Mouse (Mus musculus): Measurements from ENCODE around the gene Ano2.

Gene Ano2

GRCm38 (mm10) chr6:125690057-125690703, at the start of gene Ano2:
Gene Ano2 (plus strand): TSS chr6:125690419.
- no peak for DNase-seq (ENCODE audit: low spot score)

GRCm38 (mm10) chr6:125640486-125640885, 49.7 kb upstream of the Ano2 start:
- no peak for DNase-seq (ENCODE audit: low spot score)

DNA sequence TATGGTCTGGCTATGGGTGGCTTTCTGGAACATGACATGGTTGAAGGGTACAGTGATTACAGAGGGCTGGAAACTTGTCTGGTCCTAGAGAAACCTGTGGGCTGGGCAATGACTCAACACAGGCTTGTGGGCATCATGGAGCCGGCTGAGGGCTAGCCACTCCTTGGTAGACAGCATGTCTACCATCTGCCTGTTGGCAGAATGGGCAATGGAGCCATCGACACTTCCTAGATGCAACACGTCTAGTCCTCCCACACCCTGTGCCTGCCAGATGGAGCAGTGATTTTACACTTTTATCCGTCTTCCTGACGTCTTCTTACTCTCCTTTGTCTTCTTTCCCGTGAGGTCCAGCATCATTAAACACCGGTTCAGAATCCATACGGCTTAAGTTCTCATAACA, 49.1 kb upstream of the Ano2 start:
- no peak for DNase-seq (ENCODE audit: low spot score)

DNA sequence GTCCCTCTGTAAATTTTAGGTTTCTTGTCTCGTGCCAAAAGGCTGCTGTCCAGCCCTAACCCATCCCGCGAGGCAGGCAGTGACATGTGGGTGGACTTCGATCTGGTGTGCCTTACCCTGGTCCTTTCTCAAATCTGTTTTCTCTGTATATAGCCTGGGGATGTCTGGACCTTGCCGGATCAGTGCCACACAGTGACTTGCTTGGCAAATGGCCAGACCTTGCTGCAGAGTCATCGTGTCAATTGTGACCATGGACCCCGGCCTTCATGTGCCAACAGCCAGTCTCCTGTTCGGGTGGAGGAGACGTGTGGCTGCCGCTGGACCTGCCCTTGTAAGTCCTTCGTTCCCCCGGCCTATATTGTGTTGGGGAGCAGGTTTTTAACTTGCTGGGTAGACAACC, 41.3 kb upstream of the Ano2 start:
- DNase-seq (ENCODE audit: low spot score) = no peak

- no peak for DNase-seq (ENCODE audit: low spot score)
Measured at GRCm38 (mm10) chr6:125651335-125651734, 38.9 kb upstream of the Ano2 start.

DNA sequence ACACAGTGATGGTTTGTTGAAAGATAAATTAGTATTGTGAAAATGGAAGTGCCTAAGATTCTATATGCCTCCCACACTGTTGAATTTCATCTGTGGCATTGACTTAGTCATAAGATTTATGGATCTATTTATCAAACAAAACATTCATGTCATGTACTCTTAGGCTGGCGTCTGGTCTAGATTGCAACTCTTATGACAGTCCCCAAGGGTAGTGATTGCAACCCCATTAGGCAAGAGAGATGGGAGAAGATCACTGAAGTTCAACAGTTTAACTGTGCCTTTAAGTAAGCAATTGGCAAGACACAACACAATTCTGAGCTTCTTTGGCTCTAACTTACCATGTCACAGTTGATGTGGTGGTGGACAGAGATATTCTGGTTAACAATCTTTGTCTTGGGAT, 36.8 kb upstream of the Ano2 start:
- DNase-seq (ENCODE audit: low spot score) = no peak

- DNase-seq (ENCODE audit: low spot score) = no peak
Measured at GRCm38 (mm10) chr6:125656921-125657320, 33.3 kb upstream of the Ano2 start.

DNA sequence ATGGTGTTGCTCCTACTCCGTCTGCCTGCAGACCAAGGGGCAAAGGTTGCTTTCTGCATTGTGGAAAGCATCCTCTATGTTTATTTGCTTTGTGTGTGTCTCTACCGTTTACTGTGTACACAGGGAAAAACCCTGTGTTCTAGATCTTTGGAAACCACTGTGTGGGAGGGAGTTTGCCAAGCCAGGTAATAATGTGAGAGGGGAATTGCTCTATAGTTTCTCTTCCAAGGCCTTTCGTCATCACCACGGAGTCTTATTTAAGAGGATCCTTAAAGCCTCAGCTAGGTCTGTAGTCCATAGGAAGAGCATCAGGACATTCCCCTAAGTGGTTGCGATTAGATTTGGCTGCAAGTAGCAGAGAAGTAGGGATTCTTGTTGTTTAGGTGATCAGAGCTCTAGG, 32.3 kb upstream of the Ano2 start:
- no peak for DNase-seq (ENCODE audit: low spot score)

- peak; percentile 70 for DNase-seq (ENCODE audit: low spot score)
Measured at GRCm38 (mm10) chr6:125661106-125661877, 28.9 kb upstream of the Ano2 start.

- no peak for DNase-seq (ENCODE audit: low spot score)
Measured at GRCm38 (mm10) chr6:125663906-125664305, 26.3 kb upstream of the Ano2 start.

DNA sequence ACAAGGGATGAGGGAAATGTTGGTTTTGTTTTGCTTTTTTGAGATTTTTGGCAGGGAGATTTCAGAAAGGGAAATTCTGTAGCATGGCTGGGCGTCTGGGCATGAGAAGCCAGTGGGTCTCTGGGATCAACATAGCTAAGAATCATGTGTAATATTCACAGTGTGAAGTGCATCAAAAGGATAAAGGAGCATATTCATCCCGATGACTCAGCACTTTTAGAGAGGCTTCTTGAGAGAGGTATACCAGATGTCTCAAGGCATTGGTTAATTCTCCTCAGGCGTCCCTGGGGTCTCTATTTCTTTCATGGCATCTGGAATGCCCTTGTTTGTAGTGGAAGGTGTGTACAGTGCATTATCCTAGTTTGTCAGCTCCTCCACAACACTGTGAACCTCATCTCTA, 18.4 kb upstream of the Ano2 start:
- DNase-seq (ENCODE audit: low spot score) = no peak

- DNase-seq (ENCODE audit: low spot score) = no peak
Measured at GRCm38 (mm10) chr6:125678492-125678891, 11.7 kb upstream of the Ano2 start.

- no peak for DNase-seq (ENCODE audit: low spot score)
Measured at GRCm38 (mm10) chr6:125680613-125681012, 9.6 kb upstream of the Ano2 start.

DNA sequence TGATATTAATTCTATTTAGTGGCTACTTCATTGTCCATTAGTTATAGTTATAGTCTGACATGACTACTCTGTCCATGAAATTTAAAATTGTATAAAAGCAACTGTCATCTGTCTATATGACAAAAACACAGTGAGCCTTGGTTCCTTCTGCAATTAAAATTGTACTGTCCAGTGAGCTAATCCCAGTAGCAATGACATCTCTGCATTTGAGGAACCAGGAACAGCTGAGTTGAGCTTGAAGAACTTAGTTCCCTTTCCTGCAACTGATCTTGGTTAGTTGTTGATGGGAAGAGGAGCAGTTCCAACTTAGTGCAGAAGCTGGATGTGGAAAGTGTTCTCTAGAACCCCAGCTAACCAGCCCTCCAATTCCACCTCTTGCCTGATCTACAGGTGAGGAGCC, 4.8 kb upstream of the Ano2 start:
- no peak for DNase-seq (ENCODE audit: low spot score)

GRCm38 (mm10) chr6:125687986-125688385, 2.2 kb upstream of the Ano2 start:
- DNase-seq (ENCODE audit: low spot score) = no peak

DNA sequence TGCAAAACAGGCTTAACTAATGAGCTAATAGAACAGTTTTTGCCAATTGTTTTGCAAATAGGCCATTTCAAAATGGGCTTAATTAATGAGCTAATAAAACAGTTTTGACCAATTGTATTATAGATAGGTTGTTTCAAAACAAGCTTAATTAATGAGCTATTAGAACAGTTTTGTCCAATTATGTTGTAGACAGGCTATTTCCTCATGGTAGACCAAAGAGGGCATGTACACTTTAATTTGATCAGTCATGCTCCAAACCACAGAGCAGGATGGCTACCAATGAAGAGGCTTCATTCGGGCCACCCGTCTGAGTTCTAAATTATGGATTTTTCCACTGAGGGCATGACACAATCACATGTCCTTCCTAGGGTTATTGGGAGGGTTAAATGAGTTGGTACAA, 10.9 kb downstream of the Ano2 start:
- no peak for DNase-seq (ENCODE audit: low spot score)

DNA sequence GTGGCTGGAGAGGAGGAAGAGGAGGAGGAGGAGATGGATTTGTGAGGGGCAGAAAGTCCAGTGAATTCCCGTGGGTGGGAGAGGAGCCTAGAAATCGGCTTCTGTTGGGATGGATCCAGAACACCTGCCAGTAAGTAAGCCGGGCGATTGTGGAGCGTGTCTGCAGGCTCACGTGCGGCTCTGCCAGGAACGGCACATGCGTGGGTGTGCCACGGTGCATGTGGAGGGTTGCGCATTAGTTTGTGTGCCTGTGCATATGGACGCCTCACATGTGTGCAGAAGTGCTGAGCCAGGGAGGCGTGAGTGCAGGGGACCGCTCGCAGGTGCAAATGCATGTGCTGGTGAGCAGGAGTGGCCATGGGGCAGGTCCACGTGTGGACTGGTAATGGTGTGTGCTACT, 21.0 kb downstream of the Ano2 start:
- DNase-seq (ENCODE audit: low spot score) = no peak

DNA sequence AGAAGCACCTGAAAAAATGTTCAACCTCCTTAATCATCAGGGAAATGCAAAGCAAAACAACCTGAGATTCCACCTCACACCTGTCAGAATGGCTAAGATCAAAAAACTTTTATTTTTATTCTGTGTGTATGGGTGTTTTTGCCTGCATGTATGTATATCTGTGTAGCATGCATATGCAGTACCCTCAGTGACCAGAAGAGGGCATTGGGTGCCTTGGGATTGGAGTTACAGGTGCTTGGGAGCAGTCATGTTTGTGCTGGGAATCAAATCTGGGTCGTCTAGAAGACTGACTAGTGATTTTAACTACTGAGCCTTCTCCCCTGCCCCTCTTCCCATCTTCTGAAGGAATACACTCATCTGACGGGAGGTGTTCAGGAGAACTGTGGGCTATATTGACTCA, 36.2 kb downstream of the Ano2 start:
- DNase-seq (ENCODE audit: low spot score) = no peak

GRCm38 (mm10) chr6:125727484-125727911, 37.3 kb downstream of the Ano2 start:
- no peak for DNase-seq (ENCODE audit: low spot score)

DNA sequence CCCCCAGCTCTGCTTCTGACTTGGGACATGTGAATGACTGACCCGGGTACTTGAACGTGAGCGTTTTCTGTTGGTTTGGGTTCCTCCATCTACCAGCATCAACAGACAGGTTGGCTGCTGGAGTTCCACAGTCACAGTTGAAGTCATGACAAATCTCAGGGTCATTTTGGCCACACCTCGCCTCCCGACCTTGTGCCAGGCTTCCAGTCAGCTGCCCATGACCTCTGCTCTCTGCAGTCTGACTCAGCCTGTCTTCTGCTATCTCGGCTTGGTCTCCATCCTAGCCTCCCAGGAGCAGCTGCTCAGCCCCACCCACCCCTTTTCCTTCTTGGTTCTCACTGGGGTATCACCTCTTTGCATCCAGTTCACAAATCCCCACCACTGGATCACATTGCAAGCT, 39.3 kb downstream of the Ano2 start:
- DNase-seq (ENCODE audit: low spot score) = no peak

GRCm38 (mm10) chr6:125729986-125730535, 39.8 kb downstream of the Ano2 start:
- no peak for DNase-seq (ENCODE audit: low spot score)

DNA sequence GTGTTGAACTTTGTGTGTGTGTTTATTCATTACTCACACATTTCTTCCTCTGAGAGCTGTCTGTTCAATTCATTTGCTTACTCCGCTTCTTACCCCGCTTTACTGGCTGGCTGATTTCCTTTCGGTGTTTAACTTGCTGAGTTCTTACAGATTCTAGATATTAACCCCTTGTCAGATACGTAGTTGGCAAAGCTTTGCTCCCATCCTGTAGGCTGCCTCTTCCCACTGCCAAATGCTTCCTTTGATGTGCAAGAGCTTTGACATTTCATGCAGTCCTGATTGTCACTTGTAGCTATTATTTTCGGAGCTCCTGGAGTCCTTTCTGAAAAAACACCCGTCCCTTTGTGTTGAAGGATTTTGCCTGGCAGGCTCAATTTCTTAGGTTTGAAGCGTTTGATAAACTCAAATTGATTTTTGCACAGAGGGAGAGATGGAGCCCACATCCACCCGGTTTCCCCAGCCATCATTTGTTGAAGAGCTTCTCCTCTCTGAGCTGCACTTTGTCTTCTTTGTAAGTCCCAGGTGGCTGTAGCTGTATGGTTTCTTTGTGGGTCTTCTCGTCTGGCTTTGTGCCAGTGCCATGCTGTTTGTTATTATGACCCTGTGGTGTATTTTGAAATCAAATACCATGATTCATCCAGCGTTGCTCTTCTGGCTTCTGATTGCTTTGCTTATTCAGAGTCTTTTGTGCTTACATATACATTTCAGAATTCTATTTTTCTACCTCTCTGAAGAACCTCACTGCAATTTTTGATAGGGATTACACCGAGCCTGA, 47.5 kb downstream of the Ano2 start:
- DNase-seq (ENCODE audit: low spot score) = no peak

All from urinary bladder, postnatal 25 days (tissue).